Mouse (Mus musculus) kidney, embryonic 14.5 days (tissue): ENCODE measurements around the gene Otop2. TPM values are rescaled to one million over a fixed set of nuclear protein-coding genes. Genes with fewer than 3 reads are reported as not detected.

Experiments used
- ATAC-seq: fragments of 200-750 bp; cut with Nextera tagmentation; 2 replicates; pipeline ENCODE4 v1.8.0; 2017; ENCODE audit warnings: moderate number of reproducible peaks, mild to moderate bottlenecking, moderate TSS enrichment, moderate library complexity; ENCODE audit not compliant: low FRiP score, low TSS enrichment
- H3K27ac ChIP-seq: fragments of 300-500 bp; sonication (generic); 2 replicates; pipeline ENCODE4 v1.5.1; 2014; ENCODE audit warnings: low read depth, mild to moderate bottlenecking, low read length, moderate library complexity, mixed read lengths
- H3K27me3 ChIP-seq: fragments of 300-500 bp; sonication (generic); 2 replicates; pipeline ENCODE4 v1.6.1; 2014; ENCODE audit warnings: mild to moderate bottlenecking, low read length; ENCODE audit not compliant: control insufficient read depth, insufficient read depth
- H3K36me3 ChIP-seq: fragments of 300-500 bp; sonication (generic); 2 replicates; pipeline ENCODE4 v1.6.1; 2014; ENCODE audit warnings: low read length, mixed read lengths; ENCODE audit not compliant: control insufficient read depth, insufficient read depth
- H3K4me1 ChIP-seq: fragments of 300-500 bp; sonication (generic); 2 replicates; pipeline ENCODE4 v1.6.1; 2014; ENCODE audit warnings: low read length, mixed read lengths; ENCODE audit not compliant: control insufficient read depth, insufficient read depth
- H3K4me2 ChIP-seq: fragments of 300-500 bp; sonication (generic); replicated peaks from 2 replicates; pipeline ENCODE4 v1.6.1; 2014; ENCODE audit warnings: low read depth, mild to moderate bottlenecking, low read length
- H3K4me3 ChIP-seq: fragments of 300-500 bp; sonication (generic); 2 replicates; pipeline ENCODE4 v1.5.1; 2014; ENCODE audit warnings: mild to moderate bottlenecking, low read length
- H3K9ac ChIP-seq: fragments of 300-500 bp; sonication (generic); 2 replicates; pipeline ENCODE4 v1.6.1; 2014; ENCODE audit warnings: low read depth, mild to moderate bottlenecking, low read length, moderate library complexity
- H3K9me3 ChIP-seq: fragments of 300-500 bp; sonication (generic); 2 replicates; pipeline ENCODE4 v1.6.1; 2016; ENCODE audit warnings: low read length; ENCODE audit not compliant: control insufficient read depth
- WGBS: fragments of 180-500 bp; shearing (Covaris S2); extraction: QIAGEN DNeasy Blood & Tissue Kit; methylation state at CpG from one replicate; pipeline ENCODE4 v1.1.7; 2014; 5-methylcytosine and 5-hydroxymethylcytosine counted together
- polyA plus RNA-seq: library from polyadenylated mRNA; unstranded; fragments of >200 nt; fragmentation: Nextera tagmentation; extraction: Ambion mirVana; gene quantifications from 2 replicates; pipeline ENCODE4 v1.2.1, GENCODE M21; 2014

The Otop2 gene
- polyA plus RNA-seq, 1 experiment from 2014 or later, result 0.15 TPM

DNA sequence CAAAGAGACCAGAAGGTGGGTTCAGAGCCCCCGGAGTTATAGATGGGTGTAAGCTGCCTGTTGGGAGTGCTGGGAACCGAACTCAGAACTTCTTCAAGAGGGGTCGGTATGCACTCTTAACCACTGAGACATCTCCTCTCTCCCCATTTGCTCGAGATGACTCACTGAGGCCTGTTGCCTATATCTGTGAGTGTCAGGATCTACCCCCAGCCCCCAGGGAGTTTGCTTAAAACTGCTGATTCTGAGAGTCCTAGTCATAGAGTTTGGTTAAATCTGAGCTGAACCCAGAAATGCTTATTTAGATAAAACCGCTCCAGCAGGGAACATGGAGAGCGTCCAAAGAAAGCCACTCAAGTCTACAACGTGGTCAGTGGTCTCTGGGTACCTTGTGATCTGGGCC lies 32.8 kb upstream of the Otop2 start:
- H3K27me3 ChIP-seq, result peaks cover 7% of the 10 kb centered on the region; the same call in 1 of the 2 replicates
- no peak overlapping the region for H3K9ac ChIP-seq
- H3K27ac ChIP-seq, result no peak overlapping the region
- no peak for ATAC-seq
- no peak overlapping the region for H3K4me3 ChIP-seq
- H3K36me3 ChIP-seq, result no peaks in the 10 kb centered on the region; the same call in 1 of the 2 replicates
- H3K4me2 ChIP-seq, result no peak overlapping the region
- H3K9me3 ChIP-seq, result no peaks in the 10 kb centered on the region
- 82% methylated on average over 7 of the region's 7 CpGs for WGBS
- H3K4me1 ChIP-seq, result 0 out of 2 replicates have a peak, but pooled peaks cover 9% of the 10 kb centered on the region

DNA sequence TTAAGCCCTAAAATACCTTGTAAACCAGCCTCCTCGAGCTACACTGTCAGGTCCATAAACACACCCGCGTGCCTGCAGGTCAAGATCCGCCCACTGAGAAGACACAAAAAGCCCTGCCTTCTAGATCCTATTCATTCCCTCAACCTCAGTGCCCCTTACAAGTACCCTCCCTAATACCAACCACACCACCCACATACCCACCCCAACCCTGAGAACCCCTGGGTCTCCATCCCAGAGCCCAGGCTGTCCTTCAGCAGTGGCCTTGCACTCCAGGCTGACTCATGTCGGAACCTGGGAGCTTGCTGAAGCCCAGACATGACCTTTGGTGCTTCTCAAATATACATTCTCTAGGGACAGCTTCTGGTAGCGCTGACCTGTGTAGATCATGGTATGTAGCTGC lies 32.2 kb upstream of the Otop2 start:
- Histone ChIP-seq H3K27me3 (0 out of 2 replicates have a peak, but pooled peaks cover under 1% of the 10 kb centered on the region), H3K4me3 (no peak overlapping the region), H3K9me3 (no peaks in the 10 kb centered on the region), H3K9ac (no peak overlapping the region), H3K36me3 (no peaks in the 10 kb centered on the region; the same call in 1 of the 2 replicates), H3K27ac (no peak overlapping the region), H3K4me1 (0 out of 2 replicates have a peak, but pooled peaks cover 9% of the 10 kb centered on the region), H3K4me2 (no peak overlapping the region)
- 81% methylated on average over 6 of the region's 6 CpGs for WGBS
- ATAC-seq, result no peak

DNA sequence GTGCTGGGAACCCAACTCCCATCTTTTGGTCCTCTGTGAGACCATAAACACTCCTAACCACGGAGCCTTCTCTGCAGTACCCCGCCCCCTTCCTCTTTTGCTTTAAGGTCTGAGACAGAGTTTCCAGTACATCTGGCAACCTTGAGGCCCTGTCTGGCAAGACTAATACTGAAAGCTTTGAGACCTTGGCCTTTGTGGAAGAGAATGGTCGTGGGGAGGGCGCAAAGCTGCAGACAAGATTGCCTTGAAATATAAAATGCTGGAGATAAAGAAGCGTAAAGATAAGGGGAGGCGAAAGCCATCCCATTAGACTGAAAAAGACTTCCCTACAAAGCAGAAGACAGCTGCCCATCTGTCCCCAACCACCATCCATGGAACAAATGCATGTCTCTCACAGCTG lies 31.5 kb upstream of the Otop2 start:
- 0 out of 2 replicates have a peak, but pooled peaks cover 6% of the 10 kb centered on the region for H3K4me1 ChIP-seq
- H3K9ac ChIP-seq, result no peak overlapping the region
- no peak overlapping the region for H3K27ac ChIP-seq
- no peaks in the 10 kb centered on the region; the same call in 1 of the 2 replicates for H3K36me3 ChIP-seq
- peak overlapping the region; percentile 63; the same call in 1 of the 2 replicates for H3K4me3 ChIP-seq
- H3K27me3 ChIP-seq, result no peaks in the 10 kb centered on the region
- no peak for ATAC-seq
- 77% methylated on average over 6 of the region's 6 CpGs for WGBS
- H3K4me2 ChIP-seq, result peak overlapping the region; percentile 84; the same call in 1 of the 2 replicates
- no peaks in the 10 kb centered on the region for H3K9me3 ChIP-seq

DNA sequence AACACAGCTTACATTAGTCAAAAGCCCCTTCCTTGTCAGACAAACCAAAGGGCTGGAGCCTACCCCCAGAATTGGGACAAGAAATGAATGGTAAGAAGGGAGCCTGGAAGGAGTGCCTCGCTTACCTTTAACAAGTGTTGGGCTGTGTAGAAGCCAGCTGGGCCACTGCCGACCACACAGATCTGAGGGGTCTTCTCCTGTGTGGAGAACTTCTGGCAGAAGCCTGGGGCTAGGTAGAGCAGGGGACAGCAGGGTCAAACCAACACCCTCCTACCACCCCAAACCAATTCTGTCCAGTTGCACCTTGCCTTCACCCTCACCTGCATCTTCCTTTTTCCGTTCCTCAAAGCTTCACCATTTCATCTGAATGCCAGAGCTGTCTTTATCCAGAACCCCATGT lies 31.0 kb upstream of the Otop2 start:
- H3K36me3 ChIP-seq, result no peaks in the 10 kb centered on the region; the same call in 1 of the 2 replicates
- H3K9me3 ChIP-seq, result no peaks in the 10 kb centered on the region
- 70% methylated on average over 3 of the region's 3 CpGs for WGBS
- no peak overlapping the region for H3K27ac ChIP-seq
- 0 out of 2 replicates have a peak, but pooled peaks cover 6% of the 10 kb centered on the region for H3K4me1 ChIP-seq
- H3K4me3 ChIP-seq, result peak overlapping the region; percentile 63
- peak overlapping the region; percentile 84 for H3K4me2 ChIP-seq
- H3K27me3 ChIP-seq, result no peaks in the 10 kb centered on the region
- peak overlapping the region; percentile 72; the same call in 1 of the 2 replicates for H3K9ac ChIP-seq
- no peak for ATAC-seq

DNA sequence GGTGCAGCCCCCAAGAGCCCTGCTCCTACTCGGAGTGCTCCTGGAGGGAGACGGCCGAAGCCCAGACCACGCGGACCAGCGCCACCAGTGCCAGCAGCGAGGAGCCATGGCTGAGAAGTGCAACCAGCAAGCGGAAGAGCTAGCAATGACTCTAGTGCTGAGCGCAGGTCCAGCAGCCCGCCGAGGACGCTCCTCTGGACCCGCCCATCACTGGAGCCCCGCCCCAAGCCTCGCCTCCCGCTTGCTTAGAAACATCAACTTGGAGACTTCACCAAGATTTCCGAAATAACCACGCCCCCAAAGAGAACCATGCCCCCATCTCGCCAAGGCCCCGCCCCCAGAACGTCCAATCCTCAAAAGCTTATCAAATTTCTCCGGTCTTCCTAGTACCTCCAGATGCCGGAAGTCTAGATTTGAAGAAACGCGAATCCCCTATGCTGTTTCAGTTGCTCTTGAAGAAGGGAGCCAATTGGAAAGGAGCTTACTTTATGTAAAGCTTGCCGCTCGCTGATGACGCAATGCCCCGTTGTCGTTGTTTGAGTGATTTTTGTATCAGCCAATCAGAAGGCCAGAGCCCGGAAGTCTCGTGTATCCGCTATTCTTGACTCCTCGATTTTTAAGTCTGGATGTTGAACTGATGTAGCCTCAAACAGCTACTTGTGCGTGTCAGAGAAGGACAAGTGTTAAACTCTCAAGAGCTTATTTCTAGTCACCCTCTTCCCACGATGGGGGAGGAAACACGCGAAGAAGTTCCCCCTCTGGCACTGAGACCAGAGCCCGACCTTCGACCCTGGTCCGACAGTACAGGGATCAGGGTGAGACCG lies 30.0 kb upstream of the Otop2 start, which contains the start of gene Fdxr:
Gene Fdxr, minus strand, starts transcription at position 271 of the 824 bp plus-strand sequence.
- no peaks in the 10 kb centered on the region for H3K27me3 ChIP-seq
- under 1% methylated on average over 42 of the region's 42 CpGs for WGBS

DNA sequence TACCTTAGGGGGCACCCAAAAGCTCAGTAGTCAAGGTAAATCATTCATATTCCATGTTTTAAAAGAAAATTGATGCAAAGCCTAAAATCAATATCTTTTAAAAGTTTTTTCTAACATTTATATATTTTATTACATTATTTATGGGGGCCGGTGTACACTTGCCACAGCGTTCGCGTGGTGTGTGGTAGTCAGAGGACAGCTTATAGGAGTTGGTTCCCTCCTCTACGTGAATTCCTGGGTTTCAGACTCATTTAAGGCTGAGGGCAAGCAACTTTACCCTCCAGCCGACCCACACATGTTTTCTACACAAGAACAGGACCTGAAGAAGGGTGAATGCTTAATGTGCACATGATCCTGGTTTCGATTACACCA lies 29.4 kb upstream of the Otop2 start:
- 17% methylated on average over 7 of the region's 7 CpGs for WGBS
- no peaks in the 10 kb centered on the region for H3K27me3 ChIP-seq
- peak overlapping the region; percentile 53; the same call in 1 of the 2 replicates for H3K27ac ChIP-seq
- peak overlapping the region; percentile 53 for H3K4me2 ChIP-seq
- H3K9me3 ChIP-seq, result no peaks in the 10 kb centered on the region
- no peak for ATAC-seq
- no peaks in the 10 kb centered on the region for H3K36me3 ChIP-seq
- H3K4me1 ChIP-seq, result 0 out of 2 replicates have a peak, but pooled peaks cover 6% of the 10 kb centered on the region
- peak overlapping the region; percentile 53 for H3K9ac ChIP-seq
- peak overlapping the region; percentile 53 for H3K4me3 ChIP-seq

More for the DNA sequence above, 30.0 kb upstream of the Otop2 start, which contains the start of gene Fdxr:
- peak within 1 kb of the TSS; percentile 63 for H3K4me3 ChIP-seq
- ATAC-seq, result peak; percentile 96
- no peaks in the 10 kb centered on the region for H3K9me3 ChIP-seq
- H3K27ac ChIP-seq, result peak within 1 kb of the TSS; percentile 83
- H3K4me1 ChIP-seq, result 0 out of 2 replicates have a peak, but pooled peaks cover 6% of the 10 kb centered on the region
- H3K36me3 ChIP-seq, result no peaks in the 10 kb centered on the region; the same call in 1 of the 2 replicates
- peak within 1 kb of the TSS; percentile 72 for H3K9ac ChIP-seq
- H3K4me2 ChIP-seq, result peak within 1 kb of the TSS; percentile 84

DNA sequence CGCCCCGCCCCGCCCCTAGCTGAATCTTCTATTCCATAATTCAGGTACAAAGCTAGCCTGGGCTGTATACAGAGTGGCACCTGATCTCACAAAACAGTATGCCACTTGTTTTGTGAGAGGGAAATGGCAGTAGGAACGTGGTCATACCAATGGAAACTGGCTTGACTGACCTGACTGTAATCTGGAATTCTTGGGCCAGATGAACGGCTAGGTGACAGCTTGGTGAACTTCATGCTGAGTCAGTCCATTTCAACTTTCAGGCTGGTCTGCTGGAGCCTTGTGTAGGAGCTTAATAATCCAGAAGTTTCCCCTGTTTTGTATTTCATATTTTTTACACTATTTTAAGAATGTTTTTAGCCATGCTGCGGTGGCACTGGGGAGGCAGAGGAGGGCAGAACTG lies 28.8 kb upstream of the Otop2 start:
- H3K4me3 ChIP-seq, result no peak overlapping the region
- H3K9ac ChIP-seq, result no peak overlapping the region
- WGBS, result 72% methylated on average over 6 of the region's 6 CpGs
- no peaks in the 10 kb centered on the region for H3K9me3 ChIP-seq
- H3K27ac ChIP-seq, result no peak overlapping the region
- no peaks in the 10 kb centered on the region for H3K36me3 ChIP-seq
- H3K4me2 ChIP-seq, result no peak overlapping the region
- ATAC-seq, result no peak
- 0 out of 2 replicates have a peak, but pooled peaks cover 6% of the 10 kb centered on the region for H3K4me1 ChIP-seq
- H3K27me3 ChIP-seq, result no peaks in the 10 kb centered on the region

DNA sequence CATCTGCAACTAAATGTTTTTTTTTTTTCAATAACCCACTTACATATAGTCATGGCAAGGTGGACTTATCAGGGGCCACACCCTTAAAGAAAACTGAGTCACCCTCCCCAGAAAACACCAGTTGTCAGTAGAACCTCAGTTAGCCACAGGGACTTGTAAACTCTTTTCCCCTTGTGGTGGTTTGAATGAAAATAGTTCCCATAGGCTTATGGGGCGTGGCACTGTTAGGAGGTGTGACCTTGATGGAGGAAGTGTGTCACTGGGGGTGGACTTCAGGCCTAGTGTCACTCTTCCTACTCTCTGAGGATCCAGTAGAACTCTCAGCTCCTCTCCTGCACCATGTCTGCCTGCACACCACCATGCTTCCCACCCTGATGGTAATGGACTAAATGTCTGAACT lies 27.2 kb upstream of the Otop2 start:
- WGBS, result 66% methylated on average over 1 of the region's 1 CpGs
- Histone ChIP-seq H3K9me3 (no peaks in the 10 kb centered on the region), H3K9ac (no peak overlapping the region), H3K27me3 (no peaks in the 10 kb centered on the region), H3K27ac (no peak overlapping the region), H3K4me1 (0 out of 2 replicates have a peak, but pooled peaks cover 6% of the 10 kb centered on the region), H3K36me3 (no peaks in the 10 kb centered on the region), H3K4me2 (no peak overlapping the region), H3K4me3 (no peak overlapping the region)
- ATAC-seq, result no peak

DNA sequence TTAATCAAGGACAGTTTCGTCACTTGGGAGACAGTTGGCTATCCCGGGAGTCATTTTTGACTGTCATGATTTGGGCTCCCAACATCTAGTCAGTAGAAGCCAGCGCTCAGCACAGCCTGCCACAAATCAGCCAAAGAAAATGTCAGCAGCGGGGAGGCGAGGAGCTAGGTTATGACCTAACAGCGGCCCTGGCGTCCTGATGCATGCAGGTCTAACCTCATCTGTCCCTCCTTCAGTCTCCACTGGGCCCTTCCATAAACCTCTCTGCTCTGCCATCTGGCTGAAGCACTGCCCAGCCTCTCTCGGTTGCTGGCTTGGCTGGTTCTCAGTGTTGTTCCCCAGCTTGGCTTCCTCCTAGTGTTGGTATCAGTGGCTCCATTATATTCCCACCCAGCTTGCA lies 24.7 kb upstream of the Otop2 start:
- Histone ChIP-seq H3K4me1 (no peaks in the 10 kb centered on the region), H3K27me3 (no peaks in the 10 kb centered on the region), H3K4me3 (no peak overlapping the region), H3K36me3 (no peaks in the 10 kb centered on the region), H3K27ac (no peak overlapping the region), H3K9ac (no peak overlapping the region), H3K4me2 (no peak overlapping the region), H3K9me3 (no peaks in the 10 kb centered on the region)
- ATAC-seq, result no peak
- WGBS, result 65% methylated on average over 8 of the region's 8 CpGs
